Mouse (Mus musculus) C2C12 (cell line): ENCODE measurements at regions not wholly inside any gene's neighbourhood (a gene's known extent, or its start where the extent isn't known, plus 50 kb on each side); places are given as distances from the start of the nearest gene placed in this dataset.

ENCODE experiments used
- H3K27me3 ChIP-seq: one replicate; pipeline ENCODE4 v1.6.1; 2011; ENCODE audit not compliant: control insufficient read depth, insufficient read depth, insufficient read length
- H3K36me3 ChIP-seq: one replicate; pipeline ENCODE4 v1.6.1; 2011; ENCODE audit not compliant: control insufficient read depth, insufficient read depth
- H3K4me3 ChIP-seq: one replicate; pipeline ENCODE4 v1.5.1; 2011; ENCODE audit warnings: mild to moderate bottlenecking, control low read depth; ENCODE audit not compliant: poor library complexity, insufficient read depth, severe bottlenecking
- H3K79me2 ChIP-seq: one replicate; pipeline ENCODE4 v1.6.1; 2011; ENCODE audit not compliant: control insufficient read depth, insufficient read depth
- H3K79me3 ChIP-seq: one replicate; pipeline ENCODE4 v1.6.1; 2011; ENCODE audit warnings: low read depth, control low read depth
- H3ac ChIP-seq: one replicate; pipeline ENCODE3; 2011; ENCODE audit warnings: low read depth; ENCODE audit not compliant: control insufficient read depth, insufficient read length
- CEBPB ChIP-seq: IDR thresholded peaks from one replicate; pipeline ENCODE4 v1.6.1; 2011; ENCODE audit warnings: low read depth, mild to moderate bottlenecking, control low read depth, moderate library complexity
- CTCF ChIP-seq: IDR thresholded peaks from one replicate; pipeline ENCODE4 v1.5.1; 2011; ENCODE audit not compliant: control insufficient read depth, insufficient read depth, insufficient read length
- FOSL1 ChIP-seq: IDR thresholded peaks from one replicate; pipeline ENCODE4 v1.8.0; 2011; ENCODE audit warnings: mild to moderate bottlenecking, low read length; ENCODE audit not compliant: poor library complexity, insufficient read depth, severe bottlenecking
- MAX ChIP-seq: IDR thresholded peaks from one replicate; pipeline ENCODE4 v1.6.1; 2011; ENCODE audit warnings: mild to moderate bottlenecking, control low read depth
- MYOD1 ChIP-seq: IDR thresholded peaks from one replicate; pipeline ENCODE4 v1.6.1; 2011; ENCODE audit warnings: low read depth; ENCODE audit not compliant: control insufficient read depth, insufficient read length
- MYOG ChIP-seq: IDR thresholded peaks from one replicate; pipeline ENCODE4 v1.6.1; 2011; ENCODE audit not compliant: control insufficient read depth, insufficient read length; ENCODE audit errors: extremely low read depth
- USF1 ChIP-seq: IDR thresholded peaks from one replicate; pipeline ENCODE4 v1.6.1; 2011; ENCODE audit warnings: low read depth, mild to moderate bottlenecking, control low read depth, moderate library complexity

- Histone ChIP-seq H3ac (no peak overlapping the region), H3K27me3 (no peaks in the 10 kb centered on the region), H3K79me3 (no peaks in the 10 kb centered on the region), H3K79me2 (no peaks in the 10 kb centered on the region), H3K36me3 (no peaks in the 10 kb centered on the region), H3K4me3 (no peak overlapping the region)
- TF ChIP-seq FOSL1 (no peak), CTCF (no peak), MYOD1 (no peak), CEBPB (no peak), MAX (no peak), MYOG (no peak), USF1 (no peak)
Observed at GRCm38 (mm10) chr10:16937705-16938104, 785.3 kb upstream of the Cited2 start.

- no peak overlapping the region for H3ac ChIP-seq
- H3K36me3 ChIP-seq = no peaks in the 10 kb centered on the region
- H3K79me2 ChIP-seq = no peaks in the 10 kb centered on the region
- no peaks in the 10 kb centered on the region for H3K79me3 ChIP-seq
- no peak for TF ChIP-seq CEBPB
- TF ChIP-seq FOSL1 = no peak
- no peak for TF ChIP-seq USF1
- no peak for TF ChIP-seq MAX
- no peak for TF ChIP-seq MYOG
- TF ChIP-seq MYOD1 = no peak
- no peak for TF ChIP-seq CTCF
- no peak overlapping the region for H3K4me3 ChIP-seq
- no peaks in the 10 kb centered on the region for H3K27me3 ChIP-seq
Observed at GRCm38 (mm10) chr10:16951636-16952035, 771.4 kb upstream of the Cited2 start.

- H3K27me3 ChIP-seq = no peaks in the 10 kb centered on the region
- no peaks in the 10 kb centered on the region for H3K79me2 ChIP-seq
- no peak overlapping the region for H3K4me3 ChIP-seq
- TF ChIP-seq FOSL1 (no peak), MAX (no peak), MYOG (no peak), USF1 (no peak), MYOD1 (no peak), CEBPB (no peak), CTCF (no peak)
- H3ac ChIP-seq = no peak overlapping the region
- no peaks in the 10 kb centered on the region for H3K36me3 ChIP-seq
- no peaks in the 10 kb centered on the region for H3K79me3 ChIP-seq
Observed at GRCm38 (mm10) chr10:16960971-16961370, 762.0 kb upstream of the Cited2 start.

- H3K27me3 ChIP-seq = no peaks in the 10 kb centered on the region
- H3K79me3 ChIP-seq = no peaks in the 10 kb centered on the region
- H3K79me2 ChIP-seq = no peaks in the 10 kb centered on the region
- no peaks in the 10 kb centered on the region for H3K36me3 ChIP-seq
- H3K4me3 ChIP-seq = no peak overlapping the region
- no peak overlapping the region for H3ac ChIP-seq
- TF ChIP-seq MYOD1 (no peak), USF1 (no peak), FOSL1 (no peak), CTCF (no peak)
Observed at GRCm38 (mm10) chr10:16962463-16962862, 760.6 kb upstream of the Cited2 start.

- no peaks in the 10 kb centered on the region for H3K36me3 ChIP-seq
- H3K79me2 ChIP-seq = no peaks in the 10 kb centered on the region
- no peak for TF ChIP-seq CEBPB
- no peak for TF ChIP-seq MYOD1
- TF ChIP-seq CTCF = no peak
- TF ChIP-seq MYOG = no peak
- no peak for TF ChIP-seq FOSL1
- no peak for TF ChIP-seq MAX
- TF ChIP-seq USF1 = no peak
- no peak overlapping the region for H3K4me3 ChIP-seq
- no peak overlapping the region for H3ac ChIP-seq
- H3K79me3 ChIP-seq = no peaks in the 10 kb centered on the region
- no peaks in the 10 kb centered on the region for H3K27me3 ChIP-seq
Observed at GRCm38 (mm10) chr10:16978770-16979169, 744.2 kb upstream of the Cited2 start.

GRCm38 (mm10) chr10:16990227-16990626 is 732.8 kb upstream of the Cited2 start:
- peak; percentile 51 for TF ChIP-seq MAX
- TF ChIP-seq FOSL1 = peak; percentile 97
- TF ChIP-seq CTCF = no peak
- TF ChIP-seq CEBPB = no peak
- peak; percentile 50 for TF ChIP-seq MYOD1
- no peak for TF ChIP-seq USF1
- TF ChIP-seq MYOG = no peak
- no peaks in the 10 kb centered on the region for H3K27me3 ChIP-seq
- H3ac ChIP-seq = no peak overlapping the region
- H3K36me3 ChIP-seq = no peaks in the 10 kb centered on the region
- H3K4me3 ChIP-seq = no peak overlapping the region
- H3K79me2 ChIP-seq = no peaks in the 10 kb centered on the region
- H3K79me3 ChIP-seq = no peaks in the 10 kb centered on the region

- Histone ChIP-seq H3K4me3 (no peak overlapping the region), H3K79me2 (no peaks in the 10 kb centered on the region)
- TF ChIP-seq USF1 (no peak), CEBPB (peak; percentile 63)
Observed at GRCm38 (mm10) chr10:16993789-16994188, 729.2 kb upstream of the Cited2 start.

More at GRCm38 (mm10) chr10:16993789-16994188, 729.2 kb upstream of the Cited2 start:
- Histone ChIP-seq H3K36me3 (no peaks in the 10 kb centered on the region), H3K79me3 (no peaks in the 10 kb centered on the region), H3K27me3 (no peaks in the 10 kb centered on the region), H3ac (no peak overlapping the region)
